Mouse (Mus musculus): ENCODE results near the gene Col5a2. TPM values are rescaled to one million over a fixed set of nuclear protein-coding genes. Genes with fewer than 3 reads are reported as not detected.
"Not testable (repeated sequence)": the region's sequence is repeated elsewhere in the genome, so short reads cannot be mapped to it uniquely, and the experiment has no call there.

Gene Col5a2
- 1 to 10 TPM; 8.7 to 9.2 TPM for total RNA-seq (2021)
- long read RNA-seq, experiment 1, full-length matches to known transcripts = 3 of 11 reads
- long read RNA-seq, experiment 1, partial matches to known transcripts = 8 of 11 reads
- long read RNA-seq, experiment 1, other reads (novel, unspliced or antisense) = 0 of 11 reads
- long read RNA-seq, experiment 2, full-length matches to known transcripts = 5 of 8 reads
- long read RNA-seq, experiment 2, partial matches to known transcripts = 3 of 8 reads
- long read RNA-seq, experiment 2, other reads (novel, unspliced or antisense) = 0 of 8 reads

GRCm38 (mm10) chr1:45502865-45503332, at the start of gene Col5a2:
Col5a2 (minus strand) TSS chr1:45503282.
- peak; percentile 75 for DNase-seq (ENCODE audit: low spot score)

DNA sequence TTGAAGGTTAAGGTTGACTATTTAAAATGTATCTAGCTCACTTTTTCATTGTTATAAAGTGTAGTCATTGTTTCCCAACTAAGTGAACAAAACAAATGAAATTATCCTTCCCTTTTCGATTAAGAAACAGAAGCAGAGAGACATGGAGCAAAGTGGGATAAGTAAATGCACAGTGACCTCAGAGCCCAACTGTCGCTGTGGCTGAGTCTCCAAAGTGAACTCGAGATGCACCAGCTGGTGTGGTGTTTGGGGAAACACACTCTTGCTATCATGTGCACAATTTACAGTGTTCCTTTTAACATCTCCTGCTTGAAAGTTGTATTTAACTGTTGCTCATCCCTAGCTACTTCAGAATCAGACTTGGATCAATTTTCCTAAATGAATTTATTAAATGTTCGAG, 47.4 kb upstream of the Col5a2 start:
- no peak for DNase-seq (ENCODE audit: low spot score)

- DNase-seq (ENCODE audit: low spot score) = peak; percentile 15
Measured at GRCm38 (mm10) chr1:45541888-45542287, 38.8 kb upstream of the Col5a2 start.

DNA sequence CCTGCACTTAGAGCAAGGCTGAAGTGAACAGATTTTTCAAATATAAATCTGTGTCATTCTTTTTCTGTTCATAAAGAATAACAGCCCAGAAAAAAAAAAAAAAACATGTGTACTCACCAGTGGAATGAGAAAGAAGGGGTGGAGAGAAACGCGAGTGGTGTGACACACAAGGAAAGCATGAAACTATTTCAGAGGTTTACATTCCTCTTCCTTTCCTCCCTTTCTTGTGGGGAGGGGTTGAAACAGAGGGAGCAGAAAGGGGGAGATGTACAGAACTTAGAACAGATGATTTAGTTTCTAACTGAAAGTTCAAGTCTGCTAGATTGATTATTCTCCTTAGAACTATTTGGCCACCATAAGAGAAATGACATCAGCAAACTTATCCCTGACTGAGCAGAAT, 38.1 kb upstream of the Col5a2 start:
- DNase-seq (ENCODE audit: low spot score) = no peak

GRCm38 (mm10) chr1:45531486-45531885, 28.4 kb upstream of the Col5a2 start:
- DNase-seq (ENCODE audit: low spot score) = no peak

DNA sequence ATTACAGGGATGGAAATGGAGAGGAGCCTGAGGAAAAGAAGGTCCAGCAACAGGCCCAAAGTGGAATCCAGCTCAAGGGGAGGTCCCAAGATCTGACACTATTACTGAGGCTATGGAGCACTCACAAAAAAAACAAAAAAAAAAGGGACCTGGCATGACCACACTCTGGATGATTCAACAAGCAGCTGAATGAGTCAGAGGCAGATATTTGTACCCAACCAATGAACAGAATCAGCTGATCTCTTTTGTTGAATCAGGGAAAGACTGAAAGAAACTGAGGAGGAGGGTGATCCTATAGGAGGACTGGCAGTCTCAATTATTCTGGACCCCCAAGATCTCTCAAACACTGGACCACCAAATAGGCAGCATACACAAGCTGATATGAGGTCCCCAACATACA, 24.4 kb upstream of the Col5a2 start:
- DNase-seq (ENCODE audit: low spot score) = not testable (repeated sequence)

GRCm38 (mm10) chr1:45523601-45524000, 20.5 kb upstream of the Col5a2 start:
- DNase-seq (ENCODE audit: low spot score) = no peak

GRCm38 (mm10) chr1:45521486-45521885, 18.4 kb upstream of the Col5a2 start:
- no peak for DNase-seq (ENCODE audit: low spot score)

- peak; percentile 20 for DNase-seq (ENCODE audit: low spot score)
Measured at GRCm38 (mm10) chr1:45502241-45502741, 791 bp downstream of the Col5a2 start.

DNA sequence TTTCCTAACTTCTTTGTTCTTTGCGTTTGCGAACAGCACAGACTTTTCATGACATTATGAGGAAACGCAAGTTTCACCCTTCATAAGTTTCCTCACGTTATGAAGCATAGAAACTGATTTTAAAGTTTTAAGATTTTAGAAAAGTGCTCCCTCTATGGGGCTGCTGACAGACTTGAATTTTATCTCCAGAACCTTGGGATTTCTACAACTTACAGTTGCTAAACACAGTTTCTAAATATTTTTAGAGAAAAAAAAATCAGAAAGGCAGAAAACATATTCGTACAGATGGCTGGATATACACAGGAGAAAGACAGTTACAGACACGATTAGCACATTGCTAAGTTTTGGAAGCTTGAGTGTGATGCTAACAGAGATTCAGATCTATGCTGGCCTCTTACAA, 1.6 kb downstream of the Col5a2 start:
- DNase-seq (ENCODE audit: low spot score) = no peak

DNA sequence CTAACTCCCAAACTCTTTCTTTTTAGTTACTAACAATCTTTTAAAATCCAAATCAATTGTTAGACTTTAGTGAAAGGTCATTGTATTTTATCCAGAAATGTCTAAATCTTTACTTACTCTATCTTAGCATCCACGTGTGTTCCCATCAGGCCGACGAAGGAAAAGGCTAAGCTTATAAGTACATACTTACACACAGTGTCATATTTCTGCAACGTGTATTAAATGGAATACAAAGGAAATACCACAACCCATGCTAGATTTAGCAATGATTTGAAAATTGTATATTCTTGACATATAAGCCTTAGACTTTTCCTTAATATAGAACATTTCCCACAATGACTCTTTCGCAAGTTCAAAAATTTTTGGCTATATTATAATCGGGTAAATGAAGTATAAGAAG, 2.6 kb downstream of the Col5a2 start:
- no peak for DNase-seq (ENCODE audit: low spot score)

DNA sequence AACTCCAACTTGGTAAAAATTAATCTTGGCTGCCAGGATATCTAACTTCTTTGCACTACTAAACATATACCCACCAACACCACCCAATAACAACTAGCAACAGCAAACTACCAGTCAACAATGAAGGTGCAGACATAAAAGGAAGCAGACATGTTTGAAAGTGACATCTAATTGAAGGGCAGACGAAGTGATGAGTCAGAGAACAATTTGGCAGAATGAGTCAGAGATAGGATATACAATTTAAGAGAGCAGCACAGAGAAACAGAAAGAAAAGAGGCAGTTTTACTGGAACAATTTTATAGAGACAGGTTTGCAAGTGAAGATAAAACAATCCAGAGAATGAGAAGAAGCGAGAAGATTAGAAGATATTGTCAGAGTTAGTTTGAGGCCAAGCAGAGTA, 8.1 kb downstream of the Col5a2 start:
- DNase-seq (ENCODE audit: low spot score) = no peak

DNA sequence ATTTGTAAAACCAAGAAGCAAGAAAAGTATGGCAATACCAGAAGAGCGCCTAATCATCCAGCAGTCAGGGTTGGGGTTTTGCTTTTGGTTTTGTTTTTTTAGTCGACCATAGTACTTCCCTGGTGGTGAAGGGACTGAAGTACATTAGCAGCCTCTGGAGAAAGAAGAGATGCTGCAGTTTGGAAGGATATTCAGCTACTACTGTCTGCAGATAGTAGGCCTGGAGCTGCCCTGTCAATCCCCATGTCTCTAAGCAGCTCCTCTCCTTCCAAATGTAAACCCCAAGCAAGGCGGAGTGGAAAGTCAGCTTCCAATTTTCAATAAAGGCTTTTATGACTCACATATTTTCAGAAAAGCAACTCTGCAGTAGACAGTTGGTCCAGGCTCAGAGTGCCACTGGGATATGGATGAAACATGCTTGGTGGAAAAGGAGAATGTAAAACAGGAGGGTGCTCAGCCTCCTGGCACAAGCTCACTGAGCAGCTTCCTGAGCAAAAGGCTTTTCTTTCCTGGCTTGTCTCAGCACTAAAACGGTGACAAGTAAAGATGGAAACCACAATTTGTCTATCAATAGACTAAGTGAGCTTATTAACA, 10.9 kb downstream of the Col5a2 start:
- no peak for DNase-seq (ENCODE audit: low spot score)

DNA sequence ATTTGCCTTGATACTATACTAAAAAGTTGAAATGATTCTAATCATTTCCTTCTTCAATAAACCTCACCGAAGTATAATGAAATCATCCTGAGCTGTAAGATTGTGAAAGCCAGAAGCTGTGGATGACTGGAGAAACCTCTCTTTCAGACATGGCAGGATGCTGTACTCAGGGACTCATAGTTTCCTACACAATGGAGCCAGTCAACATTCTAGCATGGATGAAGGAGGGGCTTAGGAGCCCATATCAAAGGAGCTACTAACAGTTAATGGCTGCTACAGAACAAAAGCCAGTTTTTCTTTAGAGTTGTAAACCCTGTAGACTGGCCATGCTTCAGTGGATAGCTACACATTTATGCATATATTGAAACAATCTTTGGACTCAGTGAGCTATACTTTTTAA, 12.6 kb downstream of the Col5a2 start:
- no peak for DNase-seq (ENCODE audit: low spot score)

DNA sequence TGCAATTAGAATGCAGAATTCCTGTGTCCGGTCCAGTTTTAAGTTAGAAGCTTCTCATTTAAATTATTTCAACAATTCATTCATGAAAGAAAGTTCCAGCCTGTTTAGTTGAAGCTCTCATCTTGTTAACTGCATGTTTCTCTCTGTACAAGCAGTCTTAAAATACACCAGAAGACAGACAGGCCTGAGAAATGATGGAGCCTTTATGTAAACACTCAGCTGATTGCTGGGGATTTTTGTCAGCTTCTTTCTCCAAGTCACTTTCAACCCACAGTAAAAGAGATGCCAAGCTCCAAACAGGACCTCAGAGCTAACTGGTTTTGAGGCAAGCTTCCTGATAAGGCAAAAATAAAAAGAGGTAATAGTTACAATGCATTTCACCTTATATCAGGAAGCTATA, 14.8 kb downstream of the Col5a2 start:
- no peak for DNase-seq (ENCODE audit: low spot score)

- no peak for DNase-seq (ENCODE audit: low spot score)
Measured at GRCm38 (mm10) chr1:45483001-45483400, 20.1 kb downstream of the Col5a2 start.

DNA sequence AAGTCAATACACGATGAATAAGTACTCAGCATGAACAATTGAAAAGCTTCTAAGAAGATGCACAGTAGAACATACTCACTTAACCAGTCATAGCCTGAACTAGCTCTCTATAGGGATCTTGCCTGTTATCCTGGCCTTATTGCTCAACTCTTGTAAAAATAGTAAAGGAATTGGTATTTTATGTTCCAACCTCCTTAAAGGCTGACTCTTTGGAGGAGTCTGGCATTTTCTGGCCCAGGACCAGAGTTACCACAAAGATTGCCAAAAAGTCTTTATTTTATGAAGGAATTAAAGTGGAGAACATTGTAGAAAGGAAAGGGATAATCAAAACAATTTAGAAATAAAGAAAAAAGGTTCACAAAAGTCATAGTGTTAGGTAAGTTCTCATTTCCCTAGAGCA, 21.2 kb downstream of the Col5a2 start:
- no peak for DNase-seq (ENCODE audit: low spot score)

GRCm38 (mm10) chr1:45479087-45479486, 24.0 kb downstream of the Col5a2 start:
- DNase-seq (ENCODE audit: low spot score) = no peak

DNA sequence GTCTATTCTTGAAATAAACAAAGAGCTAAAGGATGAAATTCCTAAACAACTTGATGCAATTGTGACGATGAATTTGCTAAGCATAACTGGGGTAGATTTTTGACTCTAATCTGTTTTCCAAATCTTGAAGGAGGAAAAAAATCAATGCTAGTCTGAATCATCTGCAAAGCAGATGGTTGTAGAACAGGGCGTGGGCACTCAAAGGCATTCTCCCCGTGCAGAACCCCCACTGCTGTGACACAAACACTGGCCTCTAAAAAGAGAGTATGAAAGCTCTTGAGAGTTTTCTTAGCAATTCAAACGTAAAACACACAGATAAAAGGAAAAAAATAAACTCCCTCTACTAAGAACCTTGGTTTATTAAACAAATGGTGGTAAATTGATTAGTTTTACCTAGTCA, 30.3 kb downstream of the Col5a2 start:
- peak; percentile 24 for DNase-seq (ENCODE audit: low spot score)

GRCm38 (mm10) chr1:45460767-45461166, 42.3 kb downstream of the Col5a2 start:
- DNase-seq (ENCODE audit: low spot score) = no peak

- DNase-seq (ENCODE audit: low spot score) = no peak
Measured at GRCm38 (mm10) chr1:45455763-45456162, 47.3 kb downstream of the Col5a2 start.

DNA sequence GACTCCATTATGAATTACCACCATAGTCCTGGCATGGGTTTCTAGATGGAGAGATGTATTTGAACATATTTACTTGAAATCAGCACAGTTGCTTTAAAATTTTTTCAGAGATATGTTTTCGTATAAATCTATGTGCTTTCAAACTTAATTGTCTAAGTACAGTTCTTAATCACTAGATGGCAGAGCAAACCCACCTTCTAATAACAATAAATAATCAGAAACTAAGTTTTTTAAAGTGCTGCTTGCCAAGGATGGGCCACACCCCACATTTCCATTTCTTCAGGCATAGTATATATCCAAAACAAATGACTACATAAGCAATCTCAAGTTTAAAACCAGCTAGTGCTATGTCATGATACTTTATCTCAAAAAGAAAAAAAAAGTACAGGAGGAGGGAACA, 54.2 kb downstream of the Col5a2 start:
- DNase-seq (ENCODE audit: low spot score) = no peak

DNA sequence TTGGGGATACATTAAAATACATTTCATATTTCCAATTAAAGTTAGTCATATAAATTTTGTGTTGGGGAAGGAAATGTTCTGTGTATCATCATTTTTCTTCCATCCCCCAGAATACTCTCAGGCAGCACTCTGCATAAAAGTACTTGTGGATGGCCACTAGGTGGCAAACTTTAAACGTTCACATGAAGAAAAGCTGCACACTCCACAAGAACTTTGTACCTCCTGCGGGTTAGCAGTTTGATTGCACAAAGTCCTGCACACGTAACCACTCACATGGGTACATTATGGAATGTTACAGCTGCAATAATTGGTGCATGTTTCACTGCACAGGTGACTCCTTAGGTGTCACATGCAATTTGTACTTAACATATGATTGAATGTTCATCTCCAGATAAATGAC, 71.2 kb downstream of the Col5a2 start:
- DNase-seq (ENCODE audit: low spot score) = peak; percentile 50

All from gastrocnemius, adult 18-20 months (tissue).